ENCODE assay signal across 8 mouse cellular contexts in the genomic region with DNA sequence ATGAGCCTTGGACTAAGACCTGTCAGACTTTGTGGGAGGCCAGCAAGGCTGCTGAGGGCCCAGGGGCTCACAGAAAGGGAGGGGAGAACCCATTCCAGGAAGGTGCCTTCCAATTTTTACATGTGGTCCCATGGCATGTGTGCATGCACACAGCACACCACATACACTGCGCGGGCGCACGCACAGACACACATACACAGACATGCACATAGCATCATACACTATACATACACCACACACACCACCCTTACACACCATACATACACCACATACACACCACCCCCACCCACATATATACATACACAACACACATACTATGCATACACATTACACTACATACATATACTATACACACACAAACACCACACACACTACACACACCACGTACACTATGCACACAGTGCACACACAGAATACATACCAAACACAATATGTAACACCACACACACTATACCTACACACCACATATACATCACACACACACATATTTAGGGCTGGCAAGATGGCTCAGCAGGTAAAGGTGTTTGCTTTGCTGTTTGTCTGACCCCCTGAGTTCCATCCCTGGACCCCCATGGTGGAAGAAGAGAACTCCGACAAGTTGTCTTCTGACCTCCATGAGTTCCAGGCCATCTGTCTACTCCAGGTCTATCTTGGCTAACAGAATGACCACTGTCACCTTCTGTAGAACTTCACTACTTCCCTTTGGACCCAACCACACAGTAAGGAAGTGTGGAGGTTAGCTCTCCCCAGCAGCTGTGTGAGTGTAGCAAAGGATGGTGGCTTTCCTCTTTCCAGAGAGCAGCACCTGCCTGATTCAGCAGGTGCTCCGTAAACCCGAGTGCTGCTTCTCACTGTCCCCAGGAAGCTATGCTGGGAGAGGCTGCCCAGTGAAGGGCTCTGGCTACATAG. TPM values are rescaled to one million over a fixed set of nuclear protein-coding genes. Genes with fewer than 3 reads are reported as not detected.
DNase-seq lines count a peak whose midpoint lies in the region; ATAC-seq lines count a peak whose summit lies in the region.

No protein-coding gene starts in this region.

- no peak overlapping the region; the same call in 1 of the 2 replicates for H3K9ac ChIP-seq in heart, embryonic 16.5 days (ENCODE audit: low read length)
- H3K9ac ChIP-seq in intestine, embryonic 15.5 days = no peak overlapping the region
- H3K9ac ChIP-seq in midbrain, embryonic 15.5 days = no peak overlapping the region

- H3K4me1 ChIP-seq in heart, embryonic 16.5 days (ENCODE audit: control insufficient read depth, insufficient read depth, low read length) = peaks cover 3% of the 10 kb centered on the region; the same call in 1 of the 2 replicates
- H3K4me1 ChIP-seq in forebrain, embryonic 10.5 days = peaks cover 13% of the 10 kb centered on the region
- peaks cover 8% of the 10 kb centered on the region for H3K4me1 ChIP-seq in intestine, embryonic 15.5 days (replicated peaks)
- H3K4me1 ChIP-seq in midbrain, embryonic 15.5 days = peaks cover 11% of the 10 kb centered on the region

- H3K27me3 ChIP-seq in heart, embryonic 16.5 days (ENCODE audit: control insufficient read depth, insufficient read depth, low read length) = no peaks in the 10 kb centered on the region
- H3K27me3 ChIP-seq in forebrain, embryonic 10.5 days (ENCODE audit: poor library complexity, severe bottlenecking) = no peaks in the 10 kb centered on the region
- H3K27me3 ChIP-seq in intestine, embryonic 15.5 days (replicated peaks) = no peaks in the 10 kb centered on the region
- no peaks in the 10 kb centered on the region for H3K27me3 ChIP-seq in midbrain, embryonic 15.5 days (replicated peaks)

- ATAC-seq in heart, embryonic 16.5 days (replicated peaks; ENCODE audit: extremely low read depth, insufficient read depth, low FRiP score) = peak; percentile 19; the same call in 1 of the 2 replicates
- ATAC-seq in intestine, embryonic 15.5 days = peak; percentile 45
- ATAC-seq in midbrain, embryonic 15.5 days (replicated peaks) = peak; percentile 48

- H3K27ac ChIP-seq in heart, embryonic 16.5 days (ENCODE audit: low read length) = no peak overlapping the region
- H3K27ac ChIP-seq in forebrain, embryonic 10.5 days = peak overlapping the region; percentile 80
- H3K27ac ChIP-seq in intestine, embryonic 15.5 days = no peak overlapping the region
- no peak overlapping the region for H3K27ac ChIP-seq in midbrain, embryonic 15.5 days

- no peak for DNase-seq in heart, adult 18-20 months
- no peak for DNase-seq in forebrain, embryonic 10.5 days (ENCODE audit: extremely low spot score, low spot score)
- DNase-seq in right cerebral cortex, postnatal 4 days = no peak
- DNase-seq in adrenal gland, adult 8-10 months = no peak
- DNase-seq in spleen, adult 18-20 months = no peak

- peak overlapping the region; percentile 44; the same call in 1 of the 2 replicates for H3K4me3 ChIP-seq in heart, embryonic 16.5 days (ENCODE audit: low read length)
- H3K4me3 ChIP-seq in forebrain, embryonic 10.5 days = peak overlapping the region; percentile 44
- no peak overlapping the region for H3K4me3 ChIP-seq in intestine, embryonic 15.5 days (replicated peaks)
- peak overlapping the region; percentile 34; the same call in 1 of the 2 replicates for H3K4me3 ChIP-seq in midbrain, embryonic 15.5 days

- H3K36me3 ChIP-seq in heart, embryonic 16.5 days (ENCODE audit: control insufficient read depth, insufficient read depth) = no peaks in the 10 kb centered on the region
- H3K36me3 ChIP-seq in forebrain, embryonic 10.5 days (replicated peaks) = no peaks in the 10 kb centered on the region
- H3K36me3 ChIP-seq in intestine, embryonic 15.5 days = no peaks in the 10 kb centered on the region
- no peaks in the 10 kb centered on the region for H3K36me3 ChIP-seq in midbrain, embryonic 15.5 days (replicated peaks)

- no peaks in the 10 kb centered on the region for H3K9me3 ChIP-seq in heart, embryonic 16.5 days (replicated peaks; ENCODE audit: control insufficient read depth, low read length)
- H3K9me3 ChIP-seq in forebrain, embryonic 10.5 days = no peaks in the 10 kb centered on the region
- no peaks in the 10 kb centered on the region for H3K9me3 ChIP-seq in intestine, embryonic 15.5 days
- H3K9me3 ChIP-seq in midbrain, embryonic 15.5 days = no peaks in the 10 kb centered on the region

- WGBS in heart, embryonic 16.5 days = 82% methylated on average over 8 of the region's 8 CpGs
- 74% methylated on average over 8 of the region's 8 CpGs for WGBS in forebrain, embryonic 10.5 days
- WGBS in intestine, embryonic 15.5 days = 77% methylated on average over 8 of the region's 8 CpGs
- 73% methylated on average over 8 of the region's 8 CpGs for WGBS in midbrain, embryonic 15.5 days

- 0 out of 2 replicates have a peak overlapping the region, but pooled peaks have one; percentile 64 for H3K4me2 ChIP-seq in heart, embryonic 16.5 days (ENCODE audit: low read depth, low read length)
- H3K4me2 ChIP-seq in intestine, embryonic 15.5 days (replicated peaks) = peak overlapping the region; percentile 73; the same call in 1 of the 2 replicates
- H3K4me2 ChIP-seq in midbrain, embryonic 15.5 days = peak overlapping the region; percentile 62; the same call in 1 of the 2 replicates

RNA-seq across cellular contexts. Expression of gene Ier5l, which starts 21.2 kb away (rescaled TPM):
- 0.72 and 0.85 TPM in 2 replicates for polyA plus RNA-seq in heart, embryonic 16.5 days (2015; fragmentation: Nextera tagmentation; extraction: Ambion mirVana)
- total RNA-seq in heart, adult 18-20 months (2021) = 1 to 10 TPM; 2.6 to 3.2 TPM
- polyA plus RNA-seq in forebrain, embryonic 10.5 days (2016; fragmentation: Nextera tagmentation; extraction: Ambion mirVana) = 1.6 and 2.0 TPM in 2 replicates
- polyA plus RNA-seq in intestine, embryonic 15.5 days (2015; fragmentation: Nextera tagmentation; extraction: Ambion mirVana) = 1.3 and 1.6 TPM in 2 replicates
- 2.3 and 2.8 TPM in 2 replicates for polyA plus RNA-seq in midbrain, embryonic 15.5 days (2015; fragmentation: Nextera tagmentation; extraction: Ambion mirVana)
- total RNA-seq in adrenal gland, adult 8-10 months (2022) = 1 to 10 TPM; 3.8 to 7.7 (median 6.8) TPM
